Mouse (Mus musculus) thymus, postnatal 4 days (tissue): ENCODE data around the gene Krt18.
"Not testable (repeated sequence)": the region's sequence is repeated elsewhere in the genome, so short reads cannot be mapped to it uniquely, and the experiment has no call there.

Experiments used
- DNase-seq: peaks from one replicate; pipeline ENCODE4 v3.0.0; 2021

The Krt18 gene

DNA sequence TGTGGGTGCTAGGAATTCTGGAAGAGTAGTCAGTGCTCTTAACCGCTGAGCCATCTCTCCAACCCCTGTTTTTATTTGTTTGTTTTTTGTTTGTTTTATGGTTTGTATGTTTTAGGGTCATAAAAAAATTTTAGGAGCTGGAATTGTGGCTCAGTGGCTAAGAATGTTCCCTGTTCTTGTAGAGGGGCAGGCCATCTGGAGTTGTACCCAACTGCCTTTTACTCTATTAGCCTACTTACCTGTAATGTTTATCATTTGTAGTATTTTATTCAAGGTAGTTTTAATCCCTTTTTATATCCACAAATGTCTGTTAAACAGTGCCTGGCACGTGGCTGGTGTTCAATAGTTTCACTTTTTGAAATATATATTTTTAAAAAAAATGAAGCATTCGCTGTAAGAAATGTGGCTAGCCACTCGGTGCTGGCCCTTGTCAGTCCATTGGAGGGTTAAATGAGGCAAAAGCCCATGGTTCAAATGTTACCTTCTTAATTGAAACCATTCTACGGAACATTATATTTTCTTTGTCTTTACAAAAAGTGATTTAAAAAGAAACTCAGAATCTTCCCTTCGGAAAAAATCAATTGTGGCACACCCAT, 45.1 kb downstream of the Krt18 start:
- DNase-seq = no peak

GRCm38 (mm10) chr15:102073559-102074069, 45.6 kb downstream of the Krt18 start, which contains the start of gene Eif4b:
Gene Eif4b (plus strand): TSS chr15:102073773.
- DNase-seq = peak; percentile 99

GRCm38 (mm10) chr15:102074070-102074731, 46.2 kb downstream of the Krt18 start:
- DNase-seq = peak; percentile 82

- no peak for DNase-seq
These were observed 47.1 kb downstream of the Krt18 start for GRCm38 (mm10) chr15:102074876-102075585.

DNA sequence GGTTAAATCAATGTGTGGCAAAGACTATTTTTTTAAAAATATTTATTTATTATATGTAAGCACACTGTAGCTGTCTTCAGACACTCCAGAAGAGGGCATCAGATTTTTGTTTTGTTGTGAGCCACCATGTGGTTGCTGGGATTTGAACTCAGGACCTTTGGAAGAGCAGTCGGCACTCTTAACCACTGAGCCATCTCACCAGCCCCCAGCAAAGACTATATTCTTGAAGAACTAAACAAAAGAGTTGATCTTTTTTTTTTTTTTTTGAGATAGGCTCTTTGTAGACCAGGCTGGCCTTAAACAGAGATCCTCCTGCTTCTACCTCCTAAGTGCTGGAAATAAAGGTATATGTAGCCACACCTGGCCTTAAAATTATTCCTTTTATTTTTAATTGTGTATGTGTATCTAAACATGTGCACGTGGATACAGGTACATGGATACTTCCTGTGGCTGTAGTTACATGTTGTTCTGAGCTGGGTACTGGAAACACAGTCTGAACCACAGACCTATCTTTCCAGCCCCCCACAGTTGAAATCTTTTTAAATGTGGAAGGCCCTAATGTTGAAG, 49.2 kb downstream of the Krt18 start:
- DNase-seq = no peak

- no peak for DNase-seq
These were observed 51.2 kb downstream of the Krt18 start for GRCm38 (mm10) chr15:102079221-102079620.

DNA sequence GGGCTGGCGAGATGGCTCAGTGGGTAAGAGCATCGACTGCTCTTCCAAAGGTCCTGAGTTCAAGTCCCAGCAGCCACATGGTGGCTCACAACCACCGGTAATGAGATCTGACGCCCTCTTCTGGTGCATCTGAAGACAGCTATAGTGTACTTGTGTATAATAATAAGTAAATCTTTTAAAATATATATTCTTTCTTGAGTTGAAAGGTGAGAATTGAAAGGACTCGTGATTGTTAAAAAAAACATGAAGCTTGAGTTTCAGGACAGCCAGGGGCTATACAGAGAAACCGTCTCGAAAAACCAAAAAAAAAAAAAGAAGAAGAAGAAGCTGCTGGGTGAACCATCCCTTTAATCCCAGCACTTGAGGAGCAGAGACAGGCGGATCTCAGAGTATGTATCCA, 51.9 kb downstream of the Krt18 start:
- not testable (repeated sequence) for DNase-seq

- DNase-seq = no peak
These were observed 52.4 kb downstream of the Krt18 start for GRCm38 (mm10) chr15:102080429-102080828.
